Mouse (Mus musculus) heart, embryonic 11.5 days (tissue): ENCODE measurements around the gene Net1. TPM values are rescaled to one million over a fixed set of nuclear protein-coding genes. Genes with fewer than 3 reads are reported as not detected.

Source experiments
- ATAC-seq: fragments of 200-750 bp; cut with Nextera tagmentation; replicated peaks from 2 replicates; pipeline ENCODE4 v1.8.0; 2017; ENCODE audit warnings: moderate library complexity; ENCODE audit not compliant: insufficient number of reproducible peaks, low FRiP score, low TSS enrichment
- H3K27ac ChIP-seq: fragments of 300-500 bp; sonication (generic); 2 replicates; pipeline ENCODE4 v1.5.1; 2014; ENCODE audit warnings: mild to moderate bottlenecking, low read depth, low read length
- H3K27me3 ChIP-seq: fragments of 300-500 bp; sonication (generic); 2 replicates; pipeline ENCODE4 v1.6.1; 2014; ENCODE audit warnings: mild to moderate bottlenecking, low read length, mixed read lengths; ENCODE audit not compliant: control insufficient read depth, insufficient read depth
- H3K36me3 ChIP-seq: fragments of 300-500 bp; sonication (generic); 2 replicates; pipeline ENCODE4 v1.6.1; 2014; ENCODE audit warnings: mild to moderate bottlenecking, low read length, moderate library complexity, mixed read lengths; ENCODE audit not compliant: control insufficient read depth, insufficient read depth
- H3K4me1 ChIP-seq: fragments of 300-500 bp; sonication (generic); 2 replicates; pipeline ENCODE4 v1.6.1; 2014; ENCODE audit warnings: low read length; ENCODE audit not compliant: control insufficient read depth, insufficient read depth
- H3K4me2 ChIP-seq: fragments of 300-500 bp; sonication (generic); 2 replicates; pipeline ENCODE4 v1.6.1; 2014; ENCODE audit warnings: mild to moderate bottlenecking, moderate library complexity
- H3K4me3 ChIP-seq: fragments of 300-500 bp; sonication (generic); 2 replicates; pipeline ENCODE4 v1.5.1; 2014; ENCODE audit warnings: low read depth, low read length
- H3K9ac ChIP-seq: fragments of 300-500 bp; sonication (generic); 2 replicates; pipeline ENCODE4 v1.6.1; 2014; ENCODE audit warnings: mild to moderate bottlenecking, low read depth, low read length, moderate library complexity
- H3K9me3 ChIP-seq: fragments of 300-500 bp; sonication (generic); replicated peaks from 2 replicates; pipeline ENCODE4 v1.6.1; 2016; ENCODE audit warnings: low read length; ENCODE audit not compliant: control insufficient read depth
- WGBS: fragments of 180-500 bp; shearing (Covaris S2); extraction: QIAGEN DNeasy Blood & Tissue Kit; methylation state at CpG from one replicate; pipeline ENCODE4 v1.1.7; 2014; ENCODE audit not compliant: insufficient replicate concordance; 5-methylcytosine and 5-hydroxymethylcytosine counted together
- polyA plus RNA-seq: library from polyadenylated mRNA; unstranded; fragments of >200 nt; fragmentation: Nextera tagmentation; extraction: Ambion mirVana; gene quantifications from 2 replicates; pipeline ENCODE4 v1.2.1, GENCODE M21; 2014

Net1 gene
- polyA plus RNA-seq, 1 experiment from 2014 or later, result 47.9 TPM

DNA sequence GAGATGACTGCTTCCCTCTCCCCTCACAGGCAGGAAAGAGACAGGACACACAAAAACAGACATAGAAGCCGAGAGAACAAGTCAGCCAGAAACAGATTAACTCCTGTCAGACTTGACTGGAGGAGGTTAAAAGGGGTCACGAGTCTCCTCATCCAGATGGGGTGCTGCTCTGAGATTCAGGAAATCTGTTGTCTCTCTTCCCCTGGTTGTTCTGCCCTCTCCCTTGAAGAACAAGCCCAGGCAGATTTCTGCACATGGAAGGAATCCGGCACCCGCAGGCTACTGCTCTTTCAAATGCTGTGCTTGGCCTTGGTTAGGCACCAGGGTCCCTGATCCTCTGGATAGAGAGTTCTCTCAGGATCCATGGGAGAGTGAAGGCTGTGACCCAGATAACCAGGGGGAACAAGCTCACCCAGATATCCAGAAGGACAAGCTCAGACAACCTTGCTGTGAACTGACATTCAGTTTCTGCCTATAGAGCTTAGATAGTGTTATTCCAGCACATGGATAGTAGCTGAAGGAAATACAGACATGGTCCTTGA lies 40.3 kb downstream of the Net1 start:
- H3K4me3 ChIP-seq, result no peak overlapping the region
- no peaks in the 10 kb centered on the region for H3K9me3 ChIP-seq
- no peak overlapping the region for H3K4me2 ChIP-seq
- peaks cover 7% of the 10 kb centered on the region for H3K4me1 ChIP-seq
- no peak overlapping the region for H3K27ac ChIP-seq
- peaks cover 12% of the 10 kb centered on the region for H3K36me3 ChIP-seq
- no peaks in the 10 kb centered on the region for H3K27me3 ChIP-seq
- H3K9ac ChIP-seq, result no peak overlapping the region
- no peak for ATAC-seq
- WGBS, result 51% methylated on average over 4 of the region's 4 CpGs

GRCm38 (mm10) chr13:3877185-3877584 lies 40.8 kb downstream of the Net1 start:
- WGBS, result 55% methylated on average over 6 of the region's 6 CpGs
- Histone ChIP-seq H3K4me1 (peaks cover 7% of the 10 kb centered on the region), H3K4me2 (no peak overlapping the region), H3K9me3 (no peaks in the 10 kb centered on the region), H3K27ac (no peak overlapping the region), H3K27me3 (no peaks in the 10 kb centered on the region), H3K9ac (no peak overlapping the region), H3K36me3 (peaks cover 11% of the 10 kb centered on the region), H3K4me3 (no peak overlapping the region)
- peak; percentile 33; the same call in 1 of the 2 replicates for ATAC-seq

- Histone ChIP-seq H3K36me3 (peaks cover 4% of the 10 kb centered on the region; the same call in 1 of the 2 replicates), H3K9ac (no peak overlapping the region), H3K27ac (no peak overlapping the region), H3K9me3 (no peaks in the 10 kb centered on the region), H3K4me1 (peaks cover 7% of the 10 kb centered on the region), H3K27me3 (no peaks in the 10 kb centered on the region), H3K4me3 (no peak overlapping the region), H3K4me2 (no peak overlapping the region)
- no peak for ATAC-seq
- WGBS, result 83% methylated on average over 6 of the region's 6 CpGs
Observed at GRCm38 (mm10) chr13:3876448-3876847, 41.6 kb downstream of the Net1 start.

GRCm38 (mm10) chr13:3872832-3873231 lies 45.2 kb downstream of the Net1 start:
- Histone ChIP-seq H3K9ac (no peak overlapping the region), H3K36me3 (no peaks in the 10 kb centered on the region), H3K4me3 (no peak overlapping the region), H3K27me3 (no peaks in the 10 kb centered on the region), H3K4me2 (no peak overlapping the region), H3K4me1 (peaks cover 7% of the 10 kb centered on the region), H3K27ac (no peak overlapping the region), H3K9me3 (no peaks in the 10 kb centered on the region)
- 81% methylated on average over 4 of the region's 4 CpGs for WGBS
- ATAC-seq, result no peak

- H3K9me3 ChIP-seq, result no peaks in the 10 kb centered on the region
- no peak overlapping the region for H3K4me2 ChIP-seq
- no peak overlapping the region for H3K9ac ChIP-seq
- ATAC-seq, result no peak
- no peak overlapping the region for H3K4me3 ChIP-seq
- no peak overlapping the region for H3K27ac ChIP-seq
- H3K4me1 ChIP-seq, result no peaks in the 10 kb centered on the region; the same call in 1 of the 2 replicates
- no peaks in the 10 kb centered on the region for H3K36me3 ChIP-seq
- H3K27me3 ChIP-seq, result no peaks in the 10 kb centered on the region
Observed at GRCm38 (mm10) chr13:3869901-3870300, 48.1 kb downstream of the Net1 start.

GRCm38 (mm10) chr13:3867158-3867557 lies 50.9 kb downstream of the Net1 start:
- no peak overlapping the region for H3K9ac ChIP-seq
- H3K36me3 ChIP-seq, result no peaks in the 10 kb centered on the region
- no peaks in the 10 kb centered on the region for H3K27me3 ChIP-seq
- WGBS, result 72% methylated on average over 6 of the region's 6 CpGs
- H3K27ac ChIP-seq, result peak overlapping the region; percentile 72
- no peaks in the 10 kb centered on the region for H3K9me3 ChIP-seq
- peak; percentile 90 for ATAC-seq
- no peaks in the 10 kb centered on the region; the same call in 1 of the 2 replicates for H3K4me1 ChIP-seq
- peak overlapping the region; percentile 24; the same call in 1 of the 2 replicates for H3K4me2 ChIP-seq
- H3K4me3 ChIP-seq, result no peak overlapping the region

DNA sequence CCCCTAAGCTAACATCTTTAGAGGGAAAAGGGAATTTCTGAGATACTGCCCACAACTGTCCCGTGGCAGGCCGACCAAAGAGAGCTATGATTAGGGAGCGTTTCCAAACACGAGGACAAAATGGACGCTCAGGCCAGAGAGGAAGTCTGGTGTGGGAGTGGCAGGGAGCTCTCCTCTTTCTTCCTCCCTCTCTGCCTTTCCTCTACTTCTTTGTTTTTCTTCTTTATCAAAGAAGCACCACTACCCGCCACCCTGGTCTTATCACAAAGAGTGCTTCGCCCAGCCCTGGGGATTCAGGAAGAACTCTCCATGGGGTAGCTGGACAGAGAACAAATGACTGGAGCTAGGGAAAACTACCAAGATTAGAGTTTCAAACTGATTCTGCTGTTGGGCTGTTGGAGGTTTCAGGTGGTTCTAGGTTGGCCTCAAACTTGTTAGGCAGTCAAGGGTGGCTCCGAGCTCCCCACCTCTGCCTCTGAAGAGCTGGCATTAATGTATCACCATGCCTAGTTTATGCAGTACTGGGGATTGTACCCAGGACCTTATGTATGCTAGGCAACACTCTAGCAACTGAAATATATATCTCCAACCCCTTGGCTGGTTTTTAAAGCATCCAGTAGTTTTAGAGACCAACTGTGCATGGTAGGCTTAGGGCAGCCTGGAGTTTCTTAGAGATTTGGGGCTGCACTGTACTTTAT lies 51.5 kb downstream of the Net1 start:
- peak; percentile 72 for ATAC-seq
- Histone ChIP-seq H3K27me3 (no peaks in the 10 kb centered on the region), H3K27ac (peak overlapping the region; percentile 72), H3K9me3 (no peaks in the 10 kb centered on the region), H3K9ac (peak overlapping the region; percentile 28; the same call in 1 of the 2 replicates), H3K4me3 (no peak overlapping the region; the same call in 1 of the 2 replicates), H3K4me1 (no peaks in the 10 kb centered on the region; the same call in 1 of the 2 replicates), H3K36me3 (no peaks in the 10 kb centered on the region), H3K4me2 (peak overlapping the region; percentile 36)
- 41% methylated on average over 8 of the region's 8 CpGs for WGBS

- Histone ChIP-seq H3K9me3 (no peaks in the 10 kb centered on the region), H3K9ac (peak overlapping the region; percentile 28; the same call in 1 of the 2 replicates), H3K27me3 (no peaks in the 10 kb centered on the region), H3K27ac (peak overlapping the region; percentile 72), H3K4me1 (no peaks in the 10 kb centered on the region; the same call in 1 of the 2 replicates), H3K4me2 (peak overlapping the region; percentile 36), H3K4me3 (no peak overlapping the region; the same call in 1 of the 2 replicates), H3K36me3 (no peaks in the 10 kb centered on the region)
- 67% methylated on average over 14 of the region's 14 CpGs for WGBS
- 0 out of 2 replicates have a peak, but pooled peaks have one; percentile 27 for ATAC-seq
Observed at GRCm38 (mm10) chr13:3865648-3866354, 52.2 kb downstream of the Net1 start.
